Mouse (Mus musculus) gastrocnemius, adult 18-20 months (tissue): ENCODE data around the gene Blzf1. TPM values are rescaled to one million over a fixed set of nuclear protein-coding genes. Genes with fewer than 3 reads are reported as not detected.
A peak's percentile ranks its signal among the peaks of the same experiment; 100 is the strongest.

Source experiments
- DNase-seq: peaks from one replicate; pipeline ENCODE4 v3.0.0; 2021; ENCODE audit warnings: low spot score
- long read RNA-seq, 2 experiments: library from polyadenylated mRNA; stranded (forward); transcript quantifications; one replicate each; pipeline ENCODE4 v2.0.0; 2021
- total RNA-seq, 2 experiments: library from RNA; stranded (reverse); gene quantifications; 2 replicates each; pipeline ENCODE4 v1.2.3; 2021

The Blzf1 gene
- total RNA-seq, result 10 to 100 TPM; 24.1 to 25.6 TPM
- long read RNA-seq, experiment 1, transcript Blzf1-203 (7 exons, 2,430 nt), result major isoform, 19 of 20 reads
- long read RNA-seq, experiment 1, partial matches to known transcripts, result 0 of 20 reads
- long read RNA-seq, experiment 1, other reads (novel, unspliced or antisense), result 1 of 20 reads
- long read RNA-seq, experiment 2, transcript Blzf1-203 (7 exons, 2,430 nt), result major isoform, 20 of 23 reads
- long read RNA-seq, experiment 2, partial matches to known transcripts, result 1 of 23 reads
- long read RNA-seq, experiment 2, other reads (novel, unspliced or antisense), result 1 of 23 reads

GRCm38 (mm10) chr1:164307124-164307751, at the start of gene Blzf1:
Gene Blzf1 (minus strand): TSS chr1:164307489.
- DNase-seq, result peak; percentile 98

DNA sequence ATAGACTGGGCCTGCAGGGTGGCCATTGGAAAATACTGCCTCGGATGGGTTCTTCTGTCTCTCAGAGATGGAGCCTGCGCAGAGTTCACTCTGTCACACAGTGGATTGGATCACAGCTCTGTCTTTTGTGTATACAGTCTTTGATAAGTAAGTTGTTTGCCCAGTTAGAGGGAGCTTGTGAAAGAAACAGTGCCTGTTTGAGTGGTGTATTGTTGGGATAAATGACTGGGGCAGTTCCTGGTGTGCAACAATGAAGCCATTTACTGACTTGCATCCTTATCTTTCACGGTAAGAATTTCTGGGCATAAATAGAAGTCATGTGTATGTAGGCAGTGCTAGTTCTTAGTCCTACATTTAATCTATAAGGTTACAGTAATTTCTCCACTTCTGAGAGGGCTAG, 46.2 kb upstream of the Blzf1 start:
- DNase-seq, result no peak

GRCm38 (mm10) chr1:164342161-164342560, 34.9 kb upstream of the Blzf1 start:
- no peak for DNase-seq

GRCm38 (mm10) chr1:164335846-164336245, 28.6 kb upstream of the Blzf1 start:
- DNase-seq, result no peak

- DNase-seq, result no peak
These were observed 28.1 kb upstream of the Blzf1 start for GRCm38 (mm10) chr1:164335435-164335834.

- DNase-seq, result no peak
These were observed 25.3 kb upstream of the Blzf1 start for GRCm38 (mm10) chr1:164332559-164332958.

DNA sequence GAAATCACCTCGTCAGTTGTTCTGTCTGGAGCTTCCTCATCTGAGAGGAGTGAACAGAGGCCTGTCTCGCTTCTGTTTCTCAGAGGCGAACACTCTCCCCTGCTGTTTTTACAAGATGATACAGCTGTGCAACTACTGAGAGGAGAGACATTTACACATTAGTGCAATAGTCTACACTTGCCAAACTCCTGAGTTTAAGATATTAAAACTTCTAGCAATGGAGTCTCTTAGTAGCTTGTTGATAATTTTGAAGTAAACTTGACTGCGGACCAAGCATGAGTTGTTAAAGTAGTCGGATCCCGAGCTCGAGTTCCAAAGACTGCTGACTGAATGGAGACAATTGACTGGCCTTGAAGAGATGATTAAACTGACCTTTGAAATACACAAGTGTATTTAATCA, 20.5 kb upstream of the Blzf1 start:
- DNase-seq, result no peak

DNA sequence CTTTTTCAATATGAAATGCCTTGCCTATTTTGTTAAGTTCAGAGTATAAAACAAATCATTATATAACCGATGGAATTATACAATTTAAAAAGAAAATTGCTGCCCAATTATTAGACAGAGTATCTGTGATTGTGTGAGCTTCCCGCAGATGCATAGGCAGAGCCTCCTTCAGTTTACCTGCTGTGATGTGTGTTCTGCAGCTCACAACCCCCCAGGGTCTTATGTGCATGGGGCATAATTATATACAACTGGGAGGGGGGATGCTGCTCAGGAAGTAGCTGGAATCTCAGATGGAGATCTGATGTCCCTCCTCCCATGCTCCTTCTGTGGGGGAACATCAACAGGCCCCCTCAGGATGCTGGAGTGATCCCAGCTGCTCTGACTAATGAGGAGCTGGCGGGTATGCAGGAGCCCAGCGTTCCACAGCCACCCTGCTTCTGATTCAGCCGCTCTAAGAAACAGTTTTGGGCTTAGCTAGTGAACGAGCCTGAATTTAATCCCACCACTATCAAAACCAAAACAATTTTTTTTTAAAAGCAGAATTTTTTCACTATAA, 19.4 kb upstream of the Blzf1 start:
- no peak for DNase-seq

DNA sequence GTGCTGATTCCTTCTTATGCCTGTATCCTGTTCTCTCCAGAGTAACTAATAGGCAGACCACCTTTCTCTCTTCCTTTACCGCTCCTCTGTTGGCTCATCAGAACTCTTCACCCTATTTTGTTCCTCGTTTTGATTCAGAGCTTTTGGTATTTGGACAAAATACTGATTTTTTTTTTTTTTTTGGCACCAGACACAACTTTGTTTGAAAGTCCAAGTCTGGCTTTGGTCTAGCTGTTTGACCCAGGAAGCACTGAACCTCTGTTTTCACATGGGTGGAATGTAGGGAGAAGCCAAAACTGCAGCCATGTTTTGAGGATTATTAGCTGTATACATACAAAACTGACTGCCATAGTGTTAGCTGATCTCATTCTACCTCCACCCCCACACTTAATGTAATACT, 17.6 kb upstream of the Blzf1 start:
- no peak for DNase-seq

DNA sequence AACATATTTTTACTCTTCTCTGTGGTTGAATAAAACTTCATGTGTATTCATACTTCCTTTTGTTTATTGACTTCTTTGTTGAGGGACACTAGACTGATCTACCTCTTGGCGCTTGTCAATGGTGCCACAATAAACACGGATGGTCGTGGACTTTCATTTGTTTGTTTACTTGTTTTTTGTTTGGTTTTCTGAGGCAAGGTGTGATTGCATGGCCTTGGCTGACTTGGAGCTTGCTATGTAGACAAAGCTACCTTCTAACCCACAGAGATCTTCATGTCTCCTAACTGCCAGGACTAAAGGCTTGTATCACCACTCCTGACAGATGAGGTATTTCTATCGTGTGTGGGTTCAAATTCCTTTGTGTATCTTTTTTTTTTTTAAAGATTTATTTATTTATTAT, 16.9 kb upstream of the Blzf1 start:
- DNase-seq, result no peak

DNA sequence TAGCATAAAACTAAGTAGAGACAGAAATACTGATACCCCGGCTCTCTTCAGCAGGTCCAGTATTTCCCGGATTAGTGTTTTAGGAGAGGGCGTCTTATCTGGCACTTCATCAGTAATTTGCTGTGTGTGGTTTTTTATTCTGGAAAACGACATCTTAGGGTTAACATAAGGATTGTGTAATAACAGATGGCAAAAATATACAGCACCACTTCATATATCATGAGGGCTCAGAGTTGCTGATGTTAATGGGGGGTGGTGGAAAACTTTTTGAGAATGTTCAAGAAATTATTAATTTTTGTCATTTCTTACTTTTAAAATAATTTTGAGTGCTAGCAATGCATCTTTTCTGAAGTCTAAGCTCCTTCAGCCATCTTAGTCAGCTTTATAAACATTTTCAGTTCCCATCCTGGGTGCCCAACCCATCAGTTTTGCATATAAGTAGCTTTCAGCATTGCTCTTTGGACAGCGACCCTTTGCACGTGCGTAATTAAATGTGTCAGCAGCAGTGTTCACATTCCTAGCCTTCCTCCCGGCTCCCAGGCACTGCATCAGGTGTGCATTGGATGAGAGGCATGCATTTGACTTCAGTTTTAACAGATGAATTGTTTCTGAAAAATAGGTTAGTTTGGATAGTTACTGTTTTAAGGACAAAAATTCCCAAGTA, 15.8 kb upstream of the Blzf1 start:
- DNase-seq, result no peak

- no peak for DNase-seq
These were observed 14.1 kb upstream of the Blzf1 start for GRCm38 (mm10) chr1:164321408-164321807.

DNA sequence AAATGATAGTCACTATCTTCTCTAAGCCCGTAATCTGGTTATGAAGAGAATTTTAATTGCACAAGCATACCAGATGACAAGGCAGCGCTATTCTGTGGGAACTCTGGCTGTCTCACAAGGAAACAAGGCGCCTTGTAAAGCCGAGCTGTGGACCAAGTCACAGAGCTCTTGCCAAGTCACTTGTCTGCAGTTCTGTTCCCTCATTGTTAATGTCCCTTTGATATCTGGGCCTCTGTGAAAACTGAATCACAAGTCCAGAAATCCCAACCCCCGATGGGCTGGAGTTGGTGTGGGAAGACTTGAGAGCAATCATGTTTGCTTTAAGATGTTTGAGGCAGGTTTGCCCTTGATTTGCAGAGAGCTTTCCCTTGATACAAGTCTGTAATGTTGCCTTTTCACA, 13.4 kb upstream of the Blzf1 start:
- no peak for DNase-seq

DNA sequence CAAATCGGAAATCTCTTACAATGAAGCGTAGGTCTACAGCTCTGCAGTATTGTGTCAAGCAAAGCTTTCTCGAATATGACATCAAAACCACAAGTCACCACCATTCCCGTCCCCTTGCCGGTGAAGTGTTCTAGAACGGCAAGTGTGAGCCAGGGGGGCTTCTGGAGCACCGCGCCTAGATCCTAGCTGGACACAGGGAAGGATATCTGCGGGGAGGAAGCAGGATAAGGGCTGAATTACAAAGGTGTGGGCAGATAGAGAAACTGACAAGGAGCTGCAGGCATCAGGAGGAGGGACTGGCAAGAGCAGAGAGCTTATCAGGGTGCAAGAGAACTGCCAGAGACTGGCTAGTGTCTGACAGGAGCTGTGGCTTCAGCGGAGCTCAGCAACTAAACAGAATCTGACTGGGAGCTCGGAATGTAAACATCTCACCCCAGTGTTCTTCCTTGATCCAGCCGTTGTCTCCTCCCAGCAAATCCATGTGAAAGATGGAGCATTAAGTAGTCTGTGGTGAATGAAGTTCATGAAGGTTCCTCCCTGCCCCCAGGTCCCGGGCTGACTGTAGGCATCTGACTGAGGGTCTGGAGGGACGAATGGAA, 12.4 kb upstream of the Blzf1 start:
- DNase-seq, result no peak

- no peak for DNase-seq
These were observed 11.2 kb upstream of the Blzf1 start for GRCm38 (mm10) chr1:164318474-164318873.

DNA sequence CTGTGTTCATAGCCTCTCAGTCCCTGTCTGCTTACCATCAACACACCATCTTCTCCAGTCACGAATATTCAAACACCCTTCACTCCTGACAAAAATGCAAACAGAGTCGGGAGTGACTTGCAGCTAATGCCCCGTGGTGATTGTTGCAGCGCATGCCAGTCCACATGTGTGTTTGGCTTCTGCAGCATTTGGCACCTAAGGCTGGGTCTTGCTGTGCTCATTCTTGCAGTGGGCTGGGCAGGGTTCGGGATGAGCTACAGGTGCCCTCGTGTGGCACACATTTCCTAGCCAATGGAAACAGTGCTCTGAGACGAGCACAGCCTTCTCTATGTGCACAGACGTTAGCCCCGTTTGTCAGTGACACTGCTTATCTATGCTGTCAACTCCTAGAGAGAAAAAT, 10.0 kb upstream of the Blzf1 start:
- DNase-seq, result no peak

GRCm38 (mm10) chr1:164316697-164317096, 9.4 kb upstream of the Blzf1 start:
- peak; percentile 64 for DNase-seq

- peak; percentile 31 for DNase-seq
These were observed 8.0 kb upstream of the Blzf1 start for GRCm38 (mm10) chr1:164315266-164315665.

DNA sequence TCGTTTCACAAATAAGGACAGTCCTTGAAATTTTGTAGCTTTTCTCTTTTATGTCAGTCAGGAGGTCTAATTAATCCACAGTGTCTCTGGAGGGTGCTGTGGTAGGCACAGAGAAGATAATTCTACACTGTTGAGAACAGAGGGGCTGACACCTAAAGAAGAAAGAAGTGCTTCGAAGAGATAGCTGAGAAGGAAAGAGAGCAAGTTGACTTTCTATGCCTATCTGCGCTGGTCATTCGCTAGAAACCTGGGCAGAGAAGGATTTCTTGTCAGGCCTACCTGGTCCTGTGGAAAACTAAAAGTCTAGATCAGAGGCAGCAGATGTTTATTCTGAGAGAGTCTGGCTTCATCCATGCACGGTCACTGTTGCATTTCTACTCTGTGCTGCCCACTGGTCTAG, 6.8 kb upstream of the Blzf1 start:
- no peak for DNase-seq

- DNase-seq, result no peak
These were observed 633 bp upstream of the Blzf1 start for GRCm38 (mm10) chr1:164307922-164308321.

DNA sequence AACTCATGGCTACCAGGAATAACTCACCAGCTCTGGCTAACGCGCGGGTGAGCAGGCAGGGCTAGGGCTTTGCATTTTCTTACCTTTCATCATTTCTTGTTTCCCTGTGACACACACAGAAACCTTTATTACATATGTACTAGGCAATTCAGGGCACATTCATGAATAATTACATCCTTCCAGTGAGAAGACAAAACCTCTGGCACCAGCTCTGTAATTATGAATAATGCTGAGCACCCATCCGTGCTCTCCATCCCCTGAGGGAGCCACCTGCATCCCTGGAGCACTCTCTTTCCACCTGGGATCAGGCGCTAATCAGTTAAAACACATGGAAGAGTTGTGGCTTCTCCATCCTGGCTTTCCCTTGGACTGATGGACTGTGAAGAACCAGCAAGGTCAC, 3.5 kb downstream of the Blzf1 start, which contains the start of gene Nme7:
TSS of gene Nme7 (plus strand) at position 301 of the 400 bp plus-strand sequence.
- DNase-seq, result no peak

GRCm38 (mm10) chr1:164301949-164302348, 5.3 kb downstream of the Blzf1 start:
- DNase-seq, result no peak
